Mouse (Mus musculus) forebrain, embryonic 15.5 days (tissue): ENCODE results near the gene Srd5a2. TPM values are rescaled to one million over a fixed set of nuclear protein-coding genes. Genes with fewer than 3 reads are reported as not detected.

Source experiments
- ATAC-seq: fragments of 200-750 bp; cut with Nextera tagmentation; replicated peaks from 2 replicates; pipeline ENCODE4 v1.8.0; 2017; ENCODE audit warnings: mild to moderate bottlenecking, moderate TSS enrichment, moderate library complexity
- H3K27ac ChIP-seq: fragments of 300-500 bp; sonication (generic); replicated peaks from 2 replicates; pipeline ENCODE4 v1.5.1; 2015; ENCODE audit warnings: mild to moderate bottlenecking, inconsistent platforms
- H3K27me3 ChIP-seq: fragments of 300-500 bp; sonication (generic); 2 replicates; pipeline ENCODE4 v1.6.1; 2015; ENCODE audit warnings: inconsistent platforms
- H3K36me3 ChIP-seq: fragments of 300-500 bp; sonication (generic); 2 replicates; pipeline ENCODE4 v1.6.1; 2015; ENCODE audit warnings: mild to moderate bottlenecking, inconsistent platforms
- H3K4me1 ChIP-seq: fragments of 300-500 bp; sonication (generic); 2 replicates; pipeline ENCODE4 v1.6.1; 2015; ENCODE audit warnings: inconsistent platforms
- H3K4me2 ChIP-seq: fragments of 300-500 bp; sonication (generic); replicated peaks from 2 replicates; pipeline ENCODE4 v1.6.1; 2015; ENCODE audit warnings: mild to moderate bottlenecking, inconsistent platforms
- H3K4me3 ChIP-seq: fragments of 300-500 bp; sonication (generic); 2 replicates; pipeline ENCODE4 v1.5.1; 2015; ENCODE audit warnings: mild to moderate bottlenecking, inconsistent platforms
- H3K9ac ChIP-seq: fragments of 300-500 bp; sonication (generic); replicated peaks from 2 replicates; pipeline ENCODE4 v1.6.1; 2015; ENCODE audit warnings: mild to moderate bottlenecking, inconsistent platforms
- H3K9me3 ChIP-seq: fragments of 300-500 bp; sonication (generic); 2 replicates; pipeline ENCODE4 v1.6.1; 2016; ENCODE audit warnings: inconsistent platforms
- WGBS: fragments of 180-500 bp; shearing (Covaris S2); methylation state at CpG from one replicate; pipeline ENCODE4 v1.1.7; 2015; ENCODE audit warnings: mixed read lengths; 5-methylcytosine and 5-hydroxymethylcytosine counted together
- polyA plus RNA-seq: library from polyadenylated mRNA; unstranded; fragments of >200 nt; fragmentation: Nextera tagmentation; extraction: Ambion mirVana; gene quantifications from 2 replicates; pipeline ENCODE4 v1.2.1, GENCODE M21; 2015

The Srd5a2 gene
- polyA plus RNA-seq, 1 experiment from 2014 or later: not detected

GRCm38 (mm10) chr17:73972648-73973047 is 75.1 kb downstream of the Srd5a2 start:
- 90% methylated on average over 11 of the region's 11 CpGs for WGBS
- no peak overlapping the region for H3K4me2 ChIP-seq
- H3K4me3 ChIP-seq: no peak overlapping the region
- ATAC-seq: no peak
- H3K4me1 ChIP-seq: no peaks in the 10 kb centered on the region
- H3K27me3 ChIP-seq: no peaks in the 10 kb centered on the region
- H3K36me3 ChIP-seq: no peaks in the 10 kb centered on the region
- H3K27ac ChIP-seq: no peak overlapping the region
- H3K9me3 ChIP-seq: no peaks in the 10 kb centered on the region
- no peak overlapping the region for H3K9ac ChIP-seq

GRCm38 (mm10) chr17:73971291-73971690 is 76.4 kb downstream of the Srd5a2 start:
- no peaks in the 10 kb centered on the region for H3K36me3 ChIP-seq
- ATAC-seq: no peak
- H3K27me3 ChIP-seq: no peaks in the 10 kb centered on the region
- H3K9me3 ChIP-seq: no peaks in the 10 kb centered on the region
- no peak overlapping the region for H3K4me2 ChIP-seq
- no peak overlapping the region for H3K27ac ChIP-seq
- H3K4me1 ChIP-seq: no peaks in the 10 kb centered on the region
- H3K9ac ChIP-seq: no peak overlapping the region
- H3K4me3 ChIP-seq: no peak overlapping the region
- WGBS: 68% methylated on average over 4 of the region's 4 CpGs

GRCm38 (mm10) chr17:73970361-73971027 is 77.2 kb downstream of the Srd5a2 start:
- WGBS: 72% methylated on average over 3 of the region's 3 CpGs
- ATAC-seq: no peak
- no peak overlapping the region for H3K4me3 ChIP-seq
- no peak overlapping the region for H3K9ac ChIP-seq
- no peaks in the 10 kb centered on the region for H3K9me3 ChIP-seq
- no peaks in the 10 kb centered on the region for H3K27me3 ChIP-seq
- no peak overlapping the region for H3K4me2 ChIP-seq
- no peaks in the 10 kb centered on the region for H3K36me3 ChIP-seq
- no peak overlapping the region for H3K27ac ChIP-seq
- H3K4me1 ChIP-seq: no peaks in the 10 kb centered on the region

Other genes with a start within 250 kb of the Srd5a2 start
- 11.3 and 11.5 TPM in 2 replicates for gene Ehd3, start 243.8 kb downstream of the Srd5a2 start, polyA plus RNA-seq
- 0.22 and 0.46 TPM in 2 replicates for gene Xdh, start 97.7 kb downstream of the Srd5a2 start, polyA plus RNA-seq
- 63.9 and 66.1 TPM in 2 replicates for gene Memo1, start 247.6 kb upstream of the Srd5a2 start, polyA plus RNA-seq